Mouse (Mus musculus) midbrain, embryonic 10.5 days (tissue): ENCODE data around the gene Drd1. TPM values are rescaled to one million over a fixed set of nuclear protein-coding genes. Genes with fewer than 3 reads are reported as not detected.
A peak's percentile ranks its signal among the peaks of the same experiment; 100 is the strongest.

Experiments
- DNase-seq: peaks from one replicate; pipeline ENCODE4 v3.0.0-alpha.2; 2017; ENCODE audit warnings: low spot score
- H3K27ac ChIP-seq: fragments of 300-500 bp; sonication (generic); replicated peaks from 2 replicates; pipeline ENCODE4 v1.5.1; 2016; ENCODE audit warnings: mild to moderate bottlenecking
- H3K27me3 ChIP-seq: fragments of 300-500 bp; sonication (generic); 2 replicates; pipeline ENCODE4 v1.6.1; 2016; ENCODE audit warnings: low read depth, mild to moderate bottlenecking; ENCODE audit not compliant: poor library complexity, severe bottlenecking
- H3K36me3 ChIP-seq: fragments of 300-500 bp; sonication (generic); 2 replicates; pipeline ENCODE4 v1.6.1; 2016; ENCODE audit warnings: mild to moderate bottlenecking, moderate library complexity
- H3K4me1 ChIP-seq: fragments of 300-500 bp; sonication (generic); 2 replicates; pipeline ENCODE4 v1.6.1; 2016
- H3K4me3 ChIP-seq: fragments of 300-500 bp; sonication (generic); 2 replicates; pipeline ENCODE4 v1.5.1; 2016; ENCODE audit warnings: mild to moderate bottlenecking, moderate library complexity
- H3K9me3 ChIP-seq: fragments of 300-500 bp; sonication (generic); replicated peaks from 2 replicates; pipeline ENCODE4 v1.6.1; 2016; ENCODE audit warnings: mild to moderate bottlenecking
- WGBS: fragments of 180-500 bp; shearing (Covaris S2); methylation state at CpG from one replicate; pipeline ENCODE4 v1.1.7; 2016; 5-methylcytosine and 5-hydroxymethylcytosine counted together
- polyA plus RNA-seq: library from polyadenylated mRNA; unstranded; fragments of >200 nt; fragmentation: Nextera tagmentation; extraction: Ambion mirVana; gene quantifications from 2 replicates; pipeline ENCODE4 v1.2.1, GENCODE M21; 2016

The Drd1 gene
- polyA plus RNA-seq, result 0.26 and 0.52 TPM in 2 replicates

- no peaks in the 10 kb centered on the region for H3K9me3 ChIP-seq
- peaks cover 27% of the 10 kb centered on the region for H3K4me1 ChIP-seq
- H3K27ac ChIP-seq, result peak within 1 kb of the TSS; percentile 61; the same call in 1 of the 2 replicates
- H3K27me3 ChIP-seq, result peaks cover 53% of the 10 kb centered on the region
- peak; percentile 78 for DNase-seq
- under 1% methylated on average over 31 of the region's 31 CpGs for WGBS
- no peaks in the 10 kb centered on the region for H3K36me3 ChIP-seq
- H3K4me3 ChIP-seq, result peak within 1 kb of the TSS; percentile 73
Measured at GRCm38 (mm10) chr13:54055448-54055861, at the start of gene Drd1. Gene Drd1 (minus strand): TSS chr13:54055705.

- Histone ChIP-seq H3K36me3 (peaks cover 80% of the 10 kb centered on the region), H3K27me3 (no peaks in the 10 kb centered on the region), H3K9me3 (no peaks in the 10 kb centered on the region), H3K4me1 (peaks cover 10% of the 10 kb centered on the region), H3K27ac (no peak overlapping the region), H3K4me3 (no peak overlapping the region)
- 90% methylated on average over 10 of the region's 10 CpGs for WGBS
- DNase-seq, result no peak
Measured at GRCm38 (mm10) chr13:54103866-54104265, 48.4 kb upstream of the Drd1 start.

- H3K27me3 ChIP-seq, result no peaks in the 10 kb centered on the region
- H3K9me3 ChIP-seq, result no peaks in the 10 kb centered on the region
- 94% methylated on average over 3 of the region's 3 CpGs for WGBS
- H3K4me1 ChIP-seq, result peaks cover 10% of the 10 kb centered on the region
- no peak for DNase-seq
- peaks cover 84% of the 10 kb centered on the region for H3K36me3 ChIP-seq
- H3K27ac ChIP-seq, result no peak overlapping the region
- H3K4me3 ChIP-seq, result no peak overlapping the region
Measured at GRCm38 (mm10) chr13:54103271-54103670, 47.8 kb upstream of the Drd1 start.

- H3K36me3 ChIP-seq, result peaks cover 86% of the 10 kb centered on the region
- no peak overlapping the region for H3K4me3 ChIP-seq
- no peaks in the 10 kb centered on the region for H3K9me3 ChIP-seq
- peaks cover 10% of the 10 kb centered on the region for H3K4me1 ChIP-seq
- DNase-seq, result no peak
- H3K27ac ChIP-seq, result no peak overlapping the region
- WGBS, result 91% methylated on average over 3 of the region's 3 CpGs
- no peaks in the 10 kb centered on the region for H3K27me3 ChIP-seq
Measured at GRCm38 (mm10) chr13:54102061-54102460, 46.6 kb upstream of the Drd1 start.

- WGBS, result 91% methylated on average over 15 of the region's 15 CpGs
- H3K36me3 ChIP-seq, result peaks cover 86% of the 10 kb centered on the region
- no peak for DNase-seq
- peaks cover 10% of the 10 kb centered on the region for H3K4me1 ChIP-seq
- no peaks in the 10 kb centered on the region for H3K27me3 ChIP-seq
- no peaks in the 10 kb centered on the region for H3K9me3 ChIP-seq
- H3K4me3 ChIP-seq, result no peak overlapping the region
- no peak overlapping the region for H3K27ac ChIP-seq
Measured at GRCm38 (mm10) chr13:54101031-54101820, 45.7 kb upstream of the Drd1 start.

- Histone ChIP-seq H3K9me3 (no peaks in the 10 kb centered on the region), H3K36me3 (peaks cover 95% of the 10 kb centered on the region), H3K27me3 (no peaks in the 10 kb centered on the region), H3K27ac (no peak overlapping the region), H3K4me1 (peaks cover 10% of the 10 kb centered on the region), H3K4me3 (no peak overlapping the region)
- no peak for DNase-seq
- 96% methylated on average over 6 of the region's 6 CpGs for WGBS
Measured at GRCm38 (mm10) chr13:54097797-54098196, 42.3 kb upstream of the Drd1 start.

GRCm38 (mm10) chr13:54097227-54097626 is 41.7 kb upstream of the Drd1 start:
- Histone ChIP-seq H3K4me1 (peaks cover 10% of the 10 kb centered on the region), H3K27ac (no peak overlapping the region), H3K9me3 (no peaks in the 10 kb centered on the region), H3K27me3 (no peaks in the 10 kb centered on the region), H3K4me3 (no peak overlapping the region), H3K36me3 (peaks cover 98% of the 10 kb centered on the region)
- 96% methylated on average over 4 of the region's 4 CpGs for WGBS
- no peak for DNase-seq

- Histone ChIP-seq H3K4me1 (peaks cover 10% of the 10 kb centered on the region), H3K27ac (no peak overlapping the region), H3K9me3 (no peaks in the 10 kb centered on the region), H3K4me3 (no peak overlapping the region), H3K36me3 (peaks cover 100% of the 10 kb centered on the region), H3K27me3 (no peaks in the 10 kb centered on the region)
- DNase-seq, result no peak
- 88% methylated on average over 8 of the region's 8 CpGs for WGBS
Measured at GRCm38 (mm10) chr13:54095721-54096120, 40.2 kb upstream of the Drd1 start.

GRCm38 (mm10) chr13:54094963-54095362 is 39.5 kb upstream of the Drd1 start:
- WGBS, result 93% methylated on average over 6 of the region's 6 CpGs
- Histone ChIP-seq H3K27me3 (no peaks in the 10 kb centered on the region), H3K9me3 (no peaks in the 10 kb centered on the region), H3K4me1 (peaks cover 8% of the 10 kb centered on the region), H3K36me3 (peaks cover 100% of the 10 kb centered on the region), H3K4me3 (no peak overlapping the region), H3K27ac (no peak overlapping the region)
- no peak for DNase-seq

- Histone ChIP-seq H3K9me3 (no peaks in the 10 kb centered on the region), H3K36me3 (peaks cover 100% of the 10 kb centered on the region)
Measured at GRCm38 (mm10) chr13:54094349-54094748, 38.8 kb upstream of the Drd1 start.

GRCm38 (mm10) chr13:54091719-54092118 is 36.2 kb upstream of the Drd1 start:
- no peak overlapping the region for H3K27ac ChIP-seq
- no peaks in the 10 kb centered on the region for H3K9me3 ChIP-seq
- no peak overlapping the region for H3K4me3 ChIP-seq
- WGBS, result 92% methylated on average over 6 of the region's 6 CpGs
- no peaks in the 10 kb centered on the region for H3K4me1 ChIP-seq
- H3K36me3 ChIP-seq, result peaks cover 100% of the 10 kb centered on the region
- H3K27me3 ChIP-seq, result no peaks in the 10 kb centered on the region
- no peak for DNase-seq

More at GRCm38 (mm10) chr13:54094349-54094748, 38.8 kb upstream of the Drd1 start:
- no peak overlapping the region for H3K27ac ChIP-seq
- DNase-seq, result no peak
- no peaks in the 10 kb centered on the region for H3K27me3 ChIP-seq
- 95% methylated on average over 4 of the region's 4 CpGs for WGBS
- H3K4me1 ChIP-seq, result peaks cover 2% of the 10 kb centered on the region; the same call in 1 of the 2 replicates
- H3K4me3 ChIP-seq, result no peak overlapping the region

- no peak for DNase-seq
- H3K4me3 ChIP-seq, result no peak overlapping the region
- H3K27ac ChIP-seq, result no peak overlapping the region
- 95% methylated on average over 18 of the region's 18 CpGs for WGBS
- H3K4me1 ChIP-seq, result peaks cover 7% of the 10 kb centered on the region; the same call in 1 of the 2 replicates
- no peaks in the 10 kb centered on the region for H3K27me3 ChIP-seq
- peaks cover 56% of the 10 kb centered on the region for H3K36me3 ChIP-seq
- no peaks in the 10 kb centered on the region for H3K9me3 ChIP-seq
Measured at GRCm38 (mm10) chr13:54085266-54085665, 29.8 kb upstream of the Drd1 start.

- no peak for DNase-seq
- H3K4me3 ChIP-seq, result no peak overlapping the region
- H3K27me3 ChIP-seq, result no peaks in the 10 kb centered on the region
- H3K36me3 ChIP-seq, result peaks cover 54% of the 10 kb centered on the region
- no peaks in the 10 kb centered on the region for H3K9me3 ChIP-seq
- peaks cover 12% of the 10 kb centered on the region for H3K4me1 ChIP-seq
- 92% methylated on average over 5 of the region's 5 CpGs for WGBS
- H3K27ac ChIP-seq, result no peak overlapping the region
Measured at GRCm38 (mm10) chr13:54084826-54085225, 29.3 kb upstream of the Drd1 start.
